8 mouse cellular contexts compared by ENCODE assay signal in the genomic region with DNA sequence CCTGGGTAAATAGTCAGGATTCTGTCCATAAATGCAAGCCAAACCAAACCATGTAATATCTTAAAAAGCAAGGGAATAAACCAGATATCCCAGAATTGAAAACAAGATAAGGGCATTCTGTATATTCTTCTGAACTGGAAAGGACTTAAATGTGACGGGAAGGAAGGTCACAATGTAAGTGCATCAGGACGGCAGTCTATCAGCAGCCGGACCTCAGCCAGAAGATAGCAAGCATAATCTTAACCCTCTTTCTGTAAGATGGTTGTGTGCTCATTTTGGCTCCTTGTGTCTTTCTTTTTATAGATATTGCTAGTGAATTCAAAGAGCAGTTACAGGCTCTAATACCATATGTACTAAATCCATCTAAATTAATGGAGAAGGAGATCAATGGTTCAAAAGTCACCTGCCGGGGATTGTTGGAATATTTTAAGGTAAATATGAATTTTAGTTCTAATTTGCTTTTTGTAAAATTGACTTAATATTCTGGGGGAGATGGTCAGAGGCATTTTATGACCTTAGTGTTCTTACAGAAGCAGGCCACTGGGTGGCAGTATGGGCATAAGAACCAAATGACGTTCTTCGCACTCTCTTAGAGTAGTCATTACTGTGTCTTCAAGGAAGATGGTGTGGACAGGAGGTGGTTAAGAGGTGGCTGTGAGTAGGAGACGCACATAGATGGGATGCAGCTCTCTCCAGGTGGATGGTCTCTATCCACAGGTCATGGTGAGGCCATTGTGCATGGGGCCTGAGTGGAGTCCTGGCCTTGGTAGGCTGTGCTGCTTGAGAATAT. TPM values are rescaled to one million over a fixed set of nuclear protein-coding genes. Genes with fewer than 3 reads are reported as not detected.
DNase-seq lines count a peak whose midpoint lies in the region; ATAC-seq lines count a peak whose summit lies in the region.

No protein-coding gene starts in this region.

- no peaks in the 10 kb centered on the region for H3K27me3 ChIP-seq in liver, embryonic 11.5 days (replicated peaks; ENCODE audit: control insufficient read depth, insufficient read depth, low read length)
- no peaks in the 10 kb centered on the region for H3K27me3 ChIP-seq in neural tube, embryonic 11.5 days (ENCODE audit: control insufficient read depth, insufficient read depth, low read length)

- H3K4me3 ChIP-seq in liver, embryonic 11.5 days (ENCODE audit: low read depth, low read length): no peak overlapping the region
- H3K4me3 ChIP-seq in neural tube, embryonic 11.5 days (ENCODE audit: low read depth, low read length): no peak overlapping the region

- no peak overlapping the region for H3K27ac ChIP-seq in liver, embryonic 11.5 days (ENCODE audit: low read depth, low read length)
- no peak overlapping the region for H3K27ac ChIP-seq in neural tube, embryonic 11.5 days (ENCODE audit: low read depth, low read length)

- WGBS in liver, embryonic 11.5 days: 61% methylated on average over 7 of the region's 7 CpGs
- 63% methylated on average over 7 of the region's 7 CpGs for WGBS in neural tube, embryonic 11.5 days

- no peaks in the 10 kb centered on the region for H3K9me3 ChIP-seq in liver, embryonic 11.5 days (ENCODE audit: control insufficient read depth, low read length)
- no peaks in the 10 kb centered on the region for H3K9me3 ChIP-seq in neural tube, embryonic 11.5 days (ENCODE audit: control insufficient read depth, low read length)

- no peak overlapping the region for H3K4me2 ChIP-seq in liver, embryonic 11.5 days
- H3K4me2 ChIP-seq in neural tube, embryonic 11.5 days (ENCODE audit: low read depth): no peak overlapping the region

- no peaks in the 10 kb centered on the region for H3K4me1 ChIP-seq in liver, embryonic 11.5 days (replicated peaks; ENCODE audit: control insufficient read depth, insufficient read depth, low read length)
- no peaks in the 10 kb centered on the region for H3K4me1 ChIP-seq in neural tube, embryonic 11.5 days (ENCODE audit: control insufficient read depth, insufficient read depth, low read length)

- ATAC-seq in liver, embryonic 11.5 days (replicated peaks; ENCODE audit: low FRiP score): peak; percentile 36; the same call in 1 of the 2 replicates
- no peak for ATAC-seq in neural tube, embryonic 11.5 days (ENCODE audit: insufficient read depth, low FRiP score, low TSS enrichment)

- intact Hi-C loops in gastrocnemius, postnatal 36 days (cut with DNase I): loop anchor here (1.0 to 2.0 kb wide), 2 partner anchors 66 to 88 kb away; no protein-coding TSS in a partner anchor

- peaks cover 2% of the 10 kb centered on the region; the same call in 1 of the 2 replicates for H3K36me3 ChIP-seq in liver, embryonic 11.5 days (ENCODE audit: control insufficient read depth, insufficient read depth, low read length)
- peaks cover 4% of the 10 kb centered on the region for H3K36me3 ChIP-seq in neural tube, embryonic 11.5 days (ENCODE audit: control insufficient read depth, insufficient read depth, low read length)

- peak; percentile 66 for DNase-seq in A20 (ENCODE audit: low read depth, low spot score)
- DNase-seq in T-cell, adult 2 months (ENCODE audit: low spot score): peak; percentile 60
- peak; percentile 84 for DNase-seq in embryo, embryonic 10 days (ENCODE audit: low spot score)
- peak; percentile 18 to 37 for DNase-seq in gastrocnemius, postnatal 36 days
- DNase-seq in kidney, postnatal 14 days: peak; percentile 46
- DNase-seq in liver, embryonic 11.5 days (ENCODE audit: low spot score): no peak
- peak; percentile 62 for DNase-seq in neural tube, embryonic 11.5 days (ENCODE audit: low spot score)
- peak; percentile 5 to 12 for DNase-seq in thymus, adult 18-20 months

- H3K9ac ChIP-seq in liver, embryonic 11.5 days (ENCODE audit: low read depth, low read length): no peak overlapping the region
- H3K9ac ChIP-seq in neural tube, embryonic 11.5 days (ENCODE audit: low read length): no peak overlapping the region

RNA-seq across cellular contexts. Expression of a gene that starts 28.4 kb away (rescaled TPM):
- total RNA-seq in gastrocnemius, postnatal 36 days (2021): 100 to 1,000 TPM in 1 of 2 experiments, 10 to 100 TPM in 1; 99.9 to 107 TPM
- polyA plus RNA-seq in liver, embryonic 11.5 days (2014; fragmentation: Nextera tagmentation; extraction: Ambion mirVana): 16.0 TPM in 2 replicates
- 3.4 and 5.0 TPM in 2 replicates for polyA plus RNA-seq in neural tube, embryonic 11.5 days (2014; fragmentation: Nextera tagmentation; extraction: Ambion mirVana)

RNA-seq across cellular contexts. Expression of a gene that starts 35.0 kb away (rescaled TPM):
- 1 to 10 TPM; 7.3 to 8.7 TPM for total RNA-seq in gastrocnemius, postnatal 36 days (2021)
- 10.7 and 11.2 TPM in 2 replicates for polyA plus RNA-seq in liver, embryonic 11.5 days (2014; fragmentation: Nextera tagmentation; extraction: Ambion mirVana)
- polyA plus RNA-seq in neural tube, embryonic 11.5 days (2014; fragmentation: Nextera tagmentation; extraction: Ambion mirVana): 7.4 and 9.5 TPM in 2 replicates

RNA-seq across cellular contexts. Expression of a gene that starts 45.8 kb away (rescaled TPM):
- total RNA-seq in gastrocnemius, postnatal 36 days (2021): 10 to 100 TPM; 26.5 to 27.6 TPM
- polyA plus RNA-seq in liver, embryonic 11.5 days (2014; fragmentation: Nextera tagmentation; extraction: Ambion mirVana): 77.3 and 78.3 TPM in 2 replicates
- polyA plus RNA-seq in neural tube, embryonic 11.5 days (2014; fragmentation: Nextera tagmentation; extraction: Ambion mirVana): 247 and 255 TPM in 2 replicates
